Mouse (Mus musculus): ENCODE measurements around the gene Syngap1. TPM values are rescaled to one million over a fixed set of nuclear protein-coding genes. Genes with fewer than 3 reads are reported as not detected.
"Not testable (repeated sequence)": the region's sequence is repeated elsewhere in the genome, so short reads cannot be mapped to it uniquely, and the experiment has no call there.

Syngap1 gene
- polyA plus RNA-seq (2017; shearing (Covaris generic)): not detected

DNA sequence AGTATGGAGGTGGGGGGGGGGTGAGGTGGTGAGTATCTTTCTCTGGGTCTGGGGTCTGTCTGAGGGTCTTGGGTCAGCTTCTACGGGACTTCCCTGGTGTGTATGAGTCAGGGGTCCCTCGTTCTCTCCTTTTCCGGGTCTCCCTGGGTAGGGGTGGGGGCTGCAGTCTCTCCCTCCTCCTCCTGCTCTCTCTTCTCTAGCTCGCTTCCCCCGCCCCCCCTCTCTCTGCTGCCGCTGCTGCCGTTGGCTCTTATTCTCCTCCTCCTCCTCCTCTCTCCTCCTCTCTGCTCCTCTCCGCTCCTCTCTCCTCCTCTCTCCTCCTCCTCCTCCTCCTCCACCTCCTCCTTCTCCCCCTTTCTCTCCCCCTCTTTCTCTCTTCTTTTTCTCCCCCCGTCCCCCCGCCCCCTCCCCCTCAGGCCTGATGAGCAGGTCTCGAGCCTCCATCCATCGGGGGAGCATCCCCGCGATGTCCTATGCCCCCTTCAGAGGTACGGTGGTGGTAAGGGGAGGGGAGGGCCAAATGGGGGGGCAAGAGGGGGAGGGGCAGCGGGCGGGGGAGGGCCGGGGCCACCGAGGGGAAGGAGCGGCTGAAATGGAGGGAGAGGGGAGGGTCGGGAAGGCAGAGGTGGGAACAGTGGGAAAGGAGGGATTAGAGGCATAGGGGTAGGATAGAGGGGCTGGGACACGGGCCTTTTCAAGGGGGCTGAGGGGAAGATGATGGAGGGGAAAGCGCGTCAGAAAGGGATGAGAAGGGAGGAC is at the start of gene Syngap1:
TSS of gene Syngap1 (plus strand) at position 223 of the 759 bp plus-strand sequence.
- no peak for ATAC-seq

DNA sequence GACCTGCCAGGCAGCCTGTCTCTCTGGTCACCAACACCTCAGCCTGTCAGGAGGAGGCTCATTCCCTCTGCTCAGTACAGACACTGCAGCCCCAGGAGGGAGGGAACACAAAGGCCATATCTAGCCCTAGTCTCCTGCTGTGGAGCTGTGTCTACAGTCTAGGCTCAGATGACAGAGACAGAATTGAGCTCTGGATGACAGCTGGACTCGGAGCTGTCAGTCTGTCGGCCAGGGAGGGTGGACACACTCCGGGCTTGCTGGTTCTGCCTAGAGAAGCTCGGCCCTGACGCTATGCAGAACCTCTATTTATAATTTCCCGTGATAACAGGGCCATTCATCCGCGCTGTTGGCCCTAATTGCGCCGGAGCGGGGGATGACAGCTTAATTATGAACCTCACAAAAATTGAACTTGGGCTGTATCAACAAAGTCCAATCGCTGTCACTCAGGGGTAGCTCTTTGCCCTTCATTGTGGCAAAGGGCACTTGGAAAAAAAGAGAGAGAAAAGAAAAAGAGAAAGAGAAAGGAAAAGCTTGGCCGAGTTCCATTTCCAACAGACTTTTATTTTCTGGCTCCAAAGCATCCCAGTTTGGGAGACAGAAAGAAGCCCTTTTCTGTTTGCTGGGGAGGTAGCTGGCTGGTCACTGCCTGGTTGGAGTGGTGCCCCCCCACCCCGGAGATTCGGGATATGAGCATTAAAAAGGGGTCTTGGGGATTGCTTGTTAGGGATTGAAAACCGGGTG is 48.2 kb upstream of the Syngap1 start:
- no peak for ATAC-seq

DNA sequence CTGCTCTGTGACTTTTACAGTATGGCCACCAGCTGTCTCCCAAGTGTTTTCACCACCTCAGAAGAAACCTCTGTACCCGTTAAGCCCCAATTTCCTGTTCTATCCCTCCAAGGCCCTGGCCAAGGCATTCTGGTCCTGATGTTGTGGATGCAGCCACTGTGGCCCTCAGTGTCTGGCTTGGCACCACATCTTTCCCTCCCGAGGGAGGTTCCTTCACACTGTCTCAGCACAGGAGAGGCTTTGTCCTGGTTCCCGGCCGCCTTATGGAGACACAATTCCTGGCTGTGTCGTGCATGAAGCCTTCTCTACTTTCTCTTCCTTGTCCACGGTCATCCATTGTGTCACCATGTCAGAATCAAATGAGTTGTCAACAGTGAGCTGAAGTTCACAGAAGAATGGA is 47.6 kb upstream of the Syngap1 start:
- ATAC-seq: no peak

DNA sequence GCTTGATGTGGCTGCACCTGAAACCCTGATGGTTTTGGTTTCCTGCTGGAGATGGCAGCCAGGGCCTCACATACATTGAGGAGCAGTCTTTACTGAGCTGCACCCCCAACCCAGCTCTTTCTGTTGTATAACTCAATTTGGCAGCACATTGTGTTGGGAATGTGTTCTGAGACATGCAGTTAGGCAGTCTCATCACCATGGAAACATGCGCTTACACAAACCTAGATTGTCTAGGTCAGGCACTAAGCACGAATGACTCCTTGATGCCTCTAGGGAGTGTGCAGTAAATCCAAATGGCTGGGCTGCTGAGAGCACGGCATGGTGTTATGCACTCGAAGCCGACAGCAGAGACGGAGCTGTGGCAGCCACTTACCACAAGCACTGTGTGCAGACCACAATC is 46.7 kb upstream of the Syngap1 start:
- no peak for ATAC-seq

GRCm38 (mm10) chr17:26895578-26895977 is 45.5 kb upstream of the Syngap1 start:
- no peak for ATAC-seq

- no peak for ATAC-seq
Measured at GRCm38 (mm10) chr17:26900916-26901315, 40.1 kb upstream of the Syngap1 start.

DNA sequence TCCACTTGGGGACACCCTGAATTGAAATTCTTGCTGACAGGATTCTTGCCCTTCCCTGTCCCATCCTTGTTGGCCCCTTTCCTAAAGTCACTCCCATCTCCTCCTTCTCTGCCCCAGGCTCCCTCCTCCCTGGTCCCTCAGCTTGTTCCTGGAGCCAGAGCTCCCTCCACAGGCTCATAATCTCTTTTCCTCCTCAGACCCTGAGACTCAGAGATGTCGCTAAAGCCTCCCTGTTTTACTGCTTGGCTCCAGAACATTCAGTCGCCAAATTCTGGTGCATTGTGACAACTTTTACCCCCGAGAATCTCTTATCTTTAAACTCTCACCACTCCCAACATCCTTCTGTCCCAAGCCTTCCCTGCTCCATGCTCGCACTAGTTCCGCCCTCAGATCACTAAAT is 36.7 kb upstream of the Syngap1 start:
- ATAC-seq: no peak

DNA sequence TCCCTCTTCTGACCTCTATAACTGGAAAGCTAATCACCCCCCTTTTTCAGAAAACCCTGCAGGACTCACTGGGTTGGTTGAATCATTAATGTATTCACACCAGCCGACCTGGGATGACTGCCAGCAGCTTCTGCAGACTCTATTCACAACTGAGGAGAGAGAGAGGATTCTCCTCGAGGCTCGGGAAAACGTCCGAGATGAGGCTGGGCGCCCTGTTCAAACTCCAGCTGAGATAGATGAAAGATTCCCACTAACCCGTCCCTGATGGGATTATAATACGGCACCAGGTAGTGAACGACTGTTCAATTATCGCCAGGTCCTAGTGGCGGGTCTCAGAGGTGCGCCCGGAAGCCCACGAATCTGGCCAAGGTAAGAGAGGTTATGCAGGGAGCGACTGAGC is 33.5 kb upstream of the Syngap1 start:
- not testable (repeated sequence) for ATAC-seq

- ATAC-seq: no peak
Measured at GRCm38 (mm10) chr17:26915248-26915647, 25.8 kb upstream of the Syngap1 start.

GRCm38 (mm10) chr17:26916711-26917482 is 24.2 kb upstream of the Syngap1 start, which contains the start of gene Kifc5b:
TSS of gene Kifc5b (plus strand) at chr17:26917091.
- ATAC-seq: peak; percentile 96

- not testable (repeated sequence) for ATAC-seq
Measured at GRCm38 (mm10) chr17:26917560-26917959, 23.5 kb upstream of the Syngap1 start.

- ATAC-seq: no peak
Measured at GRCm38 (mm10) chr17:26918343-26918742, 22.7 kb upstream of the Syngap1 start.

DNA sequence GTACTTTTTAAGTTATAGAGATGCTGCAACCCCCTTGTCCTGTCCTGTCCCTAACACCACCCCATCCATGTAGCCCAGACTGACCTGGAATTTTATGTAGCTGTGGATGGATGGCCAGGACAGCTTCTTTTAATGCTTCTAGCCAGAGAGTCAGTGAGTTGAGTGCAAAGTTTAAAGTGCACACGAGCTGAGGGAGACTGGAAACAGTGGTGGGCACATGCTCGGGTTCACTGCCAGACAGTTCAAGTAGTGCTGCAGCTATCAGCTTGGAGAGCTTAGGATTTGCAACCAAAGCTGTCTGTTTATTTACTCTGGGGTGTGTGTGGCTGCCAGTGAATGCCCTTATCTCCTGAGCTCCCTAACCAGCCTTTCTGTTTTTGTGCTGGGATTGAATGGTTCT is 21.5 kb upstream of the Syngap1 start:
- ATAC-seq: not testable (repeated sequence)

DNA sequence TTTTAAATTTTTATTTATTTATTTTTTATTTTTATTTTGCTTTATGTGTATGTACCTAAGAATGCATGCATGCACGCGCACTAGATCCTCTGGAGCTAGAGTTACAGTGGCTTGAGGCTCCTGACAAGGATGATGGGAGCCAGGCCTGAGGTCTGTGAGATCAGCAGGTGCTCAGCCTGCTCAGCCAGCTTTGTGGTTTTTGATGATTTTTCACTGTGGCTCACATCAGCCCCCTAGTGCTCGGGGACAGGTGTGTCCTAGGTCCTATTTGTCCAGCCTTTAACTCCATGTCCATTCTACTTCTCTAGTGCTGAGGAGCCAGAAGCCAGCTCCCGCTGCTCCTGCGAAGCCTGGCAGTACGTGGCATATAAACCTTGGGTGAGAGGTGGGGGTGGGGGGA is 18.7 kb upstream of the Syngap1 start:
- ATAC-seq: not testable (repeated sequence)

DNA sequence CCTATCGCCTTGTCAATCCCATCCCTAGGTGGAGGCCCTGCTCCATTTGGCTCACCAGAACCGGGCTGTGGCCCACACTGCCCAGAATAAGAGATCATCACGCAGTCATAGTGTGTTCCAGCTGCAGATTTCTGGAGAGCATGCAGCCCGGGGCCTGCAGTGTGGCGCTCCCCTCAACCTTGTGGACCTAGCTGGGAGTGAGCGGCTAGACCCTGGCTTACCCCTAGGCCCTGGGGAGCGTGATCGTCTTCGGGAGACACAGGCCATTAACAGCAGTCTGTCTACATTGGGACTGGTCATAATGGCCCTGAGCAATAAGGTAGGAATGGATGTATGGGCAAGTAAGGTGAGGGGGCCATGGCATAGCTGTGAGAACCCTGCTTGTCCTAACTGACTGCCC is 15.6 kb upstream of the Syngap1 start:
- ATAC-seq: not testable (repeated sequence)

- ATAC-seq: not testable (repeated sequence)
Measured at GRCm38 (mm10) chr17:26931795-26932194, 9.3 kb upstream of the Syngap1 start.

- peak; percentile 91 for ATAC-seq
Measured at GRCm38 (mm10) chr17:26932839-26933398, 8.1 kb upstream of the Syngap1 start, which contains the start of gene Phf1. TSS of gene Phf1 (plus strand) at chr17:26933052.

DNA sequence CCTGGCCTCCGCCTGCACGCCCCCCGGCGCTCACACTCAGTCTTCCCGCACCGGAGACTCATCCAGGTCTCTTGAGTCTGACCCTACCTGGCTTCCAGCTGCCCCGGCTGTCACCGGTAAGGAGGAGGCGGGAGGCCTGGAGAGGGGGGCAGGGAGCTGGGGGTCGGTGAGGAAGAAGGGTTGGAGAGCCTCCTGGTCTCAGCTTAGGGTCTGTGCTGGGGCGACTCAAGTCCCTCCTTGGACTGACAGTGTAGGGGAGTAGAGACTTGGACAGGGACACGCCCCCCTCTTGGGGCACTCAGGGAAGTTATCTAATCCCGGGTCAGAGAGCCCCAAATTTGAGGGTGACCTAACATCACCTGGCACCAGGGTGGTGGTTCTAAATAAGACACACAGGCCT is 7.6 kb upstream of the Syngap1 start:
- no peak for ATAC-seq

DNA sequence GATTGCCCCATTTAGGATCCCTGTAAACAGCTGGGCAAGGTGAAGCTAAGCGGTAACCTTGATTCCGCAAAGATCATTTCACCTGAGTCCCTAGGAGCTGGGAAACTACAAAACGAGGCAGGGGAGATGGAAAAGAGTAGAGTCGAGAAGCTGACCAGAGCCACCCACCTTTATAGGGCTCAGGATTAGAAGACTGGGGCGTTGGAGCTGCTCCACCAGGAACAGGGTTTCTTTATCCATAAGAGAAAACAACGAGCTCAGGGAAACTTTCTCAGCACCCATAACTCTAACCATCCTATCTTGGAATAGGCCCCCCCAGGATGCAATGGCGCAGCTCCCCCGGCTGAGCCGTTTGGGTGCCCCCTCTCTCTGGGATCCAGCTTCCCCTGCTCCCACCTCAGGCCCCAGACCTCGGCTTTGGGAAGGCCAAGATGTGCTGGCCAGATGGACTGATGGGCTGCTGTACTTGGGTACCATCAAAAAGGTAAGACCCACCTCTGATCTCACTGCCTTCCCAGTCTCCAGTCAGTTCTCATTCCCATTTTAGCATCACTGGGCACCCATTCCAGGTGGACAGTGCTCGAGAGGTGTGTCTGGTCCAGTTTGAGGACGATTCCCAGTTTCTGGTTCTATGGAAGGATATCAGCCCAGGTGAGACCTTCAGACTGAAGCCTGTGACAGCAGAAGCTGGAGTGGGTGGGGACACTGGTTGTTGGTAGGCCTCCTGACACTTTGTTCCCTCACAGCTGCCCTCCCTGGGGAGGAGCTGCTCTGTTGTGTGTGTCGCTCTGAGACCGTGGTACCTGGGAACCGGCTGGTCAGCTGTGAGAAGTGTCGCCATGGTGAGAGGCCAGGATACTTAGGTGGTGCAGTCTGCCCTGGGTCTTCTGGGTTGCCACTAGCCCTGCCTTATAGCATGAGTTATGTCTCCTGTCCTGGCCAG is 6.9 kb upstream of the Syngap1 start:
- ATAC-seq: no peak

DNA sequence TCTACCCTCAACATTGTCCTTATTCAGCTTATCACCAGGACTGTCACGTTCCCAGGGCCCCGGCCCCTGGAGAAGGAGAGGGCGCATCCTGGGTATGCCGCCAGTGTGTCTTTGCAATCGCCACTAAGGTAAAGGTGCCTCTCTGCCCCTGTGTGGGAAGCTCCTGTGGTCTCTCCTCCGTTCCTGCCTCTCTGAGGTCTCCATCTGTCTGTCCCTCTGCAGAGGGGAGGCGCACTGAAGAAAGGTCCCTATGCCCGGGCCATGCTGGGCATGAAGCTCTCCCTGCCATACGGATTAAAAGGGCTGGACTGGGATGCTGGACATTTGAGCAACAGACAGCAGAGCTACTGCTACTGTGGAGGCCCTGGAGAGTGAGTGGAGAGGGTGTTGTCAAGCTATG is 6.0 kb upstream of the Syngap1 start:
- ATAC-seq: no peak

- no peak for ATAC-seq
Measured at GRCm38 (mm10) chr17:26936453-26936852, 4.6 kb upstream of the Syngap1 start.
